Mouse (Mus musculus): ENCODE measurements around the gene Slfn9.
"Not testable (repeated sequence)": the region's sequence is repeated elsewhere in the genome, so short reads cannot be mapped to it uniquely, and the experiment has no call there.

Gene Slfn9

GRCm38 (mm10) chr11:82991469-82992166 lies at the start of gene Slfn9:
Slfn9 (minus strand) TSS chr11:82991830.
- DNase-seq (ENCODE audit: low read depth, low spot score), result no peak

- DNase-seq (ENCODE audit: low read depth, low spot score), result no peak
Measured at GRCm38 (mm10) chr11:83041000-83041399, 49.4 kb upstream of the Slfn9 start.

- peak; percentile 34 for DNase-seq (ENCODE audit: low read depth, low spot score)
Measured at GRCm38 (mm10) chr11:83040325-83040724, 48.7 kb upstream of the Slfn9 start.

GRCm38 (mm10) chr11:83039796-83040195 lies 48.2 kb upstream of the Slfn9 start:
- DNase-seq (ENCODE audit: low read depth, low spot score), result no peak

GRCm38 (mm10) chr11:83039156-83039555 lies 47.5 kb upstream of the Slfn9 start:
- no peak for DNase-seq (ENCODE audit: low read depth, low spot score)

GRCm38 (mm10) chr11:83038686-83039085 lies 47.1 kb upstream of the Slfn9 start:
- not testable (repeated sequence) for DNase-seq (ENCODE audit: low read depth, low spot score)

GRCm38 (mm10) chr11:83020621-83021020 lies 29.0 kb upstream of the Slfn9 start, which contains the start of gene Slfn8:
Slfn8 (minus strand) TSS chr11:83020810.
- peak; percentile 83 for DNase-seq (ENCODE audit: low read depth, low spot score)

GRCm38 (mm10) chr11:83019561-83020519 lies 28.2 kb upstream of the Slfn9 start:
- DNase-seq (ENCODE audit: low read depth, low spot score), result peak; percentile 49

GRCm38 (mm10) chr11:83016093-83016492 lies 24.5 kb upstream of the Slfn9 start:
- DNase-seq (ENCODE audit: low read depth, low spot score), result peak; percentile 15

GRCm38 (mm10) chr11:83013356-83013755 lies 21.7 kb upstream of the Slfn9 start:
- no peak for DNase-seq (ENCODE audit: low read depth, low spot score)

- DNase-seq (ENCODE audit: low read depth, low spot score), result not testable (repeated sequence)
Measured at GRCm38 (mm10) chr11:82990612-82991385, 831 bp downstream of the Slfn9 start.

- DNase-seq (ENCODE audit: low read depth, low spot score), result no peak
Measured at GRCm38 (mm10) chr11:82989357-82989756, 2.3 kb downstream of the Slfn9 start.

GRCm38 (mm10) chr11:82987621-82988020 lies 4.0 kb downstream of the Slfn9 start:
- no peak for DNase-seq (ENCODE audit: low read depth, low spot score)

- DNase-seq (ENCODE audit: low read depth, low spot score), result no peak
Measured at GRCm38 (mm10) chr11:82983193-82983592, 8.4 kb downstream of the Slfn9 start.

GRCm38 (mm10) chr11:82982409-82982808 lies 9.2 kb downstream of the Slfn9 start:
- DNase-seq (ENCODE audit: low read depth, low spot score), result not testable (repeated sequence)

GRCm38 (mm10) chr11:82973916-82974315 lies 17.7 kb downstream of the Slfn9 start:
- no peak for DNase-seq (ENCODE audit: low read depth, low spot score)

- no peak for DNase-seq (ENCODE audit: low read depth, low spot score)
Measured at GRCm38 (mm10) chr11:82971590-82971974, 20.0 kb downstream of the Slfn9 start.

- no peak for DNase-seq (ENCODE audit: low read depth, low spot score)
Measured at GRCm38 (mm10) chr11:82970712-82971589, 20.7 kb downstream of the Slfn9 start.

- peak; percentile 45 for DNase-seq (ENCODE audit: low read depth, low spot score)
Measured at GRCm38 (mm10) chr11:82962215-82962614, 29.4 kb downstream of the Slfn9 start.

GRCm38 (mm10) chr11:82961743-82962142 lies 29.9 kb downstream of the Slfn9 start:
- DNase-seq (ENCODE audit: low read depth, low spot score), result no peak

- peak; percentile 54 for DNase-seq (ENCODE audit: low read depth, low spot score)
Measured at GRCm38 (mm10) chr11:82959613-82960012, 32.0 kb downstream of the Slfn9 start.
